Mouse (Mus musculus): ENCODE results near the gene AY761184. TPM values are rescaled to one million over a fixed set of nuclear protein-coding genes. Genes with fewer than 3 reads are reported as not detected.
"Not testable (repeated sequence)": the region's sequence is repeated elsewhere in the genome, so short reads cannot be mapped to it uniquely, and the experiment has no call there.

AY761184 gene
- not detected in 2 replicates for polyA plus RNA-seq (2015; fragmentation: Nextera tagmentation; extraction: Ambion mirVana)

DNA sequence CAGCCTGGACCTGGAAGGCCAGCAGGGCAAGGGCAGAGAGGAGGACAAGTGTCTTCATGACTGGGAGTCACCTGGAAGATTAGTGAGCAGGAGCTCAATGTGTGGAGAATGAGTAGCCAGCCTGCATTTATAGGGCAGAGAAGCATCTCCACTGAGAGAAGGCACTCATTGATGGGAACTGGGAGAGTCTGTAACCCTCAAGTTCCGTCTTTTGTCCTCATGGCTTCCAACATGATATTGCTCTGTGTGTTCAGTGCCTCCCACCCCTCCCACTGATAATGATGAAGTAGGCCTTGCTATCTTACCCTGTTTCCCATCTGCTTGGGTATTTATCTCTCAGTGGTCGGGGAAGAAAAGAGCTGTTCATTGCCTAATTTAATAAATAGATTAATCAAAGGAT is at the start of gene AY761184:
AY761184 (minus strand) TSS at position 101 of the 400 bp plus-strand sequence.
- H3K9me3 ChIP-seq (replicated peaks); H3K9ac ChIP-seq; H3K4me3 ChIP-seq (replicated peaks); H3K4me1 ChIP-seq (replicated peaks); H3K27ac ChIP-seq (replicated peaks); ATAC-seq (ENCODE audit: insufficient read depth); H3K27me3 ChIP-seq; H3K36me3 ChIP-seq (replicated peaks); H3K4me2 ChIP-seq: not testable (repeated sequence)
- WGBS (ENCODE audit: insufficient replicate concordance) = 48% methylated on average over 2 of the region's 2 CpGs

DNA sequence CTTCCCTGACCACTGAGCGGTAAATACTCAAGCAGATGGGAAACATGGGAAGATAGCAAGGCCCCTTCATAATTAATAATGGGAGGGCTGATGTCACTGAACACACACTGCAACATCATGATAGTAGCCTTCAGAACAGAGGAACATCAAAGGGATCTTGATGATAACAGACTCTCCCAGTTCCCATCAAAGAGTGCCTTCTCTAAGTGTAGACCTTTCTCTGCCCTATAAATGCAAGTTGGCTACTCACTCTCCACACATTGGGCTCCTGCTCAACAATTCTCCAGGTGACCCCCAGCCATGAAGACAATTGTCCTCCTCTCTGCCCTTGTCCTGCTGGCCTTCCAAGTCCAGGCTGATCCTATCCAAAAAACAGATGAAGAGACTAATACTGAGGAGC is 37.9 kb downstream of the AY761184 start, which contains the start of gene Defa34:
Defa34 (plus strand) TSS at position 301 of the 400 bp plus-strand sequence.
- H3K4me1 ChIP-seq (replicated peaks); H3K27ac ChIP-seq (replicated peaks); H3K9me3 ChIP-seq (replicated peaks); ATAC-seq (ENCODE audit: insufficient read depth); H3K36me3 ChIP-seq (replicated peaks); H3K4me2 ChIP-seq; H3K27me3 ChIP-seq; H3K4me3 ChIP-seq (replicated peaks); H3K9ac ChIP-seq: not testable (repeated sequence)
- WGBS (ENCODE audit: insufficient replicate concordance) = 50% methylated on average over 1 of the region's 1 CpGs

DNA sequence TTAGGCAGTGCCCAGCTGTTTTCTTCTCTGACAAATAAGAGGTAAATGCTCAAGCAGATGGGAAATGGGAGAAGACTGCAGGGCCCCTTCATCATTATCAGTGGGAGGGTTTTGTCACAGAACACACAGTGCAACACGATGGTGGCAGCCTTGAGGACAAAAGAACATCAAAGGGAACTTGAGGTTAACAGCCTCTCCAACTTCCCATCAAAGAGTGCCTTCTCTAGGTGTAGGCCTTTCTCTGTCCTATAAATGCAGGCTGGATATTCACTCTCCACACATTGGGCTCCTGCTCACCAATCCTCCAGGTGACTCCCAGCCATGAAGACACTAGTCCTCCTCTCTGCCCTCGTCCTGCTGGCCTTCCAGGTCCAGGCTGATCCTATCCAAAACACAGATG is 48.0 kb downstream of the AY761184 start, which contains the start of gene Defa17:
Defa17 (plus strand) TSS at position 301 of the 400 bp plus-strand sequence.
- ATAC-seq (ENCODE audit: insufficient read depth) = not testable (repeated sequence)
- WGBS (ENCODE audit: insufficient replicate concordance) = 20% methylated on average over 1 of the region's 2 CpGs

More for the DNA sequence above, 48.0 kb downstream of the AY761184 start, which contains the start of gene Defa17:
- not testable (repeated sequence) for H3K4me2 ChIP-seq; H3K4me3 ChIP-seq (replicated peaks); H3K36me3 ChIP-seq (replicated peaks); H3K27ac ChIP-seq (replicated peaks); H3K27me3 ChIP-seq; H3K9me3 ChIP-seq (replicated peaks); H3K4me1 ChIP-seq (replicated peaks); H3K9ac ChIP-seq

Other genes with a start within 250 kb of the AY761184 start
- not detected in 2 replicates for gene Gm7849, start 247.1 kb downstream of the AY761184 start, polyA plus RNA-seq (2015; fragmentation: Nextera tagmentation; extraction: Ambion mirVana)
- gene Defa20, start 194.4 kb downstream of the AY761184 start, polyA plus RNA-seq (2015; fragmentation: Nextera tagmentation; extraction: Ambion mirVana) = not detected in 2 replicates
- gene Defa32, start 174.6 kb downstream of the AY761184 start, polyA plus RNA-seq (2015; fragmentation: Nextera tagmentation; extraction: Ambion mirVana) = not detected in 2 replicates
- gene Defa37, start 138.3 kb downstream of the AY761184 start, polyA plus RNA-seq (2015; fragmentation: Nextera tagmentation; extraction: Ambion mirVana) = not detected in 2 replicates
- not detected in 2 replicates for gene Defa28, start 120.6 kb downstream of the AY761184 start, polyA plus RNA-seq (2015; fragmentation: Nextera tagmentation; extraction: Ambion mirVana)
- not detected in 2 replicates for gene Gm7861, start 109.1 kb downstream of the AY761184 start, polyA plus RNA-seq (2015; fragmentation: Nextera tagmentation; extraction: Ambion mirVana)
- not detected in 2 replicates for gene Defa26, start 85.5 kb downstream of the AY761184 start, polyA plus RNA-seq (2015; fragmentation: Nextera tagmentation; extraction: Ambion mirVana)
- not detected in 2 replicates for gene Defa17, start 47.9 kb downstream of the AY761184 start, polyA plus RNA-seq (2015; fragmentation: Nextera tagmentation; extraction: Ambion mirVana)
- gene Defa34, start 37.8 kb downstream of the AY761184 start, polyA plus RNA-seq (2015; fragmentation: Nextera tagmentation; extraction: Ambion mirVana) = not detected in 2 replicates
- not detected in 2 replicates for gene Defa24, start 30.8 kb upstream of the AY761184 start, polyA plus RNA-seq (2015; fragmentation: Nextera tagmentation; extraction: Ambion mirVana)
- not detected in 2 replicates for gene Defb50, start 119.9 kb upstream of the AY761184 start, polyA plus RNA-seq (2015; fragmentation: Nextera tagmentation; extraction: Ambion mirVana)
- gene Defb2, start 136.3 kb upstream of the AY761184 start, polyA plus RNA-seq (2015; fragmentation: Nextera tagmentation; extraction: Ambion mirVana) = not detected in 2 replicates
- gene Defb10, start 155.3 kb upstream of the AY761184 start, polyA plus RNA-seq (2015; fragmentation: Nextera tagmentation; extraction: Ambion mirVana) = not detected in 2 replicates
- not detected in 2 replicates for gene Defb9, start 181.8 kb upstream of the AY761184 start, polyA plus RNA-seq (2015; fragmentation: Nextera tagmentation; extraction: Ambion mirVana)
- not detected in 2 replicates for gene Defb11, start 202.8 kb upstream of the AY761184 start, polyA plus RNA-seq (2015; fragmentation: Nextera tagmentation; extraction: Ambion mirVana)
- gene Defb15, start 229.1 kb upstream of the AY761184 start, polyA plus RNA-seq (2015; fragmentation: Nextera tagmentation; extraction: Ambion mirVana) = not detected in 2 replicates
- not detected in 2 replicates for gene Defb35, start 234.7 kb upstream of the AY761184 start, polyA plus RNA-seq (2015; fragmentation: Nextera tagmentation; extraction: Ambion mirVana)
- not detected in 2 replicates for gene Defb13, start 243.1 kb upstream of the AY761184 start, polyA plus RNA-seq (2015; fragmentation: Nextera tagmentation; extraction: Ambion mirVana)

All from liver, embryonic 15.5 days (tissue).